Mouse (Mus musculus): ENCODE results near the gene Rara. TPM values are rescaled to one million over a fixed set of nuclear protein-coding genes. Genes with fewer than 3 reads are reported as not detected.

The Rara gene
- polyA plus RNA-seq, 1 experiment, result 37.0 TPM

GRCm38 (mm10) chr11:98990866-98991265 is 63.2 kb downstream of the Rara start:
- TF ChIP-seq POLR2A (IDR thresholded peaks at IDR 0.05; ENCODE audit: low read depth, low read length), result no peak
- Histone ChIP-seq H3K4me3 (ENCODE audit: extremely low read depth, insufficient read depth, insufficient read length) (no peak overlapping the region), H3K27me3 (ENCODE audit: control insufficient read depth, insufficient read depth, low read length) (no peaks in the 10 kb centered on the region), H3K36me3 (ENCODE audit: control insufficient read depth, insufficient read depth, low read length) (peaks cover 7% of the 10 kb centered on the region; the same call in 1 of the 2 replicates), H3K4me1 (ENCODE audit: control insufficient read depth, insufficient read depth, insufficient read length) (no peaks in the 10 kb centered on the region), H3K27ac (ENCODE audit: insufficient read depth, low read length) (no peak overlapping the region)
- DNase-seq (ENCODE audit: low read depth in 1 of 2, low spot score in 2 of 2), result no peak
- 94% methylated on average over 6 of the region's 6 CpGs for WGBS

GRCm38 (mm10) chr11:98995987-98996386 is 68.4 kb downstream of the Rara start:
- Histone ChIP-seq H3K36me3 (ENCODE audit: control insufficient read depth, insufficient read depth, low read length) (peaks cover 10% of the 10 kb centered on the region; the same call in 1 of the 2 replicates), H3K4me1 (ENCODE audit: control insufficient read depth, insufficient read depth, insufficient read length) (no peaks in the 10 kb centered on the region)

GRCm38 (mm10) chr11:98997659-98998058 is 70.0 kb downstream of the Rara start:
- no peaks in the 10 kb centered on the region for H3K4me1 ChIP-seq (ENCODE audit: control insufficient read depth, insufficient read depth, insufficient read length)
- no peaks in the 10 kb centered on the region for H3K27me3 ChIP-seq (ENCODE audit: control insufficient read depth, insufficient read depth, low read length)
- DNase-seq (ENCODE audit: low read depth in 1 of 2, low spot score in 2 of 2), result no peak
- WGBS, result 95% methylated on average over 4 of the region's 4 CpGs
- H3K27ac ChIP-seq (ENCODE audit: insufficient read depth, low read length), result no peak overlapping the region
- TF ChIP-seq POLR2A (IDR thresholded peaks at IDR 0.05; ENCODE audit: low read depth, low read length), result no peak
- no peak for TF ChIP-seq CTCF (IDR thresholded peaks at IDR 0.05; ENCODE audit: extremely low read depth, insufficient read depth, insufficient read length, insufficient replicate concordance)
- peaks cover 10% of the 10 kb centered on the region; the same call in 1 of the 2 replicates for H3K36me3 ChIP-seq (ENCODE audit: control insufficient read depth, insufficient read depth, low read length)
- H3K4me3 ChIP-seq (ENCODE audit: extremely low read depth, insufficient read depth, insufficient read length), result no peak overlapping the region

More at GRCm38 (mm10) chr11:98995987-98996386, 68.4 kb downstream of the Rara start:
- no peak for DNase-seq (ENCODE audit: low read depth in 1 of 2, low spot score in 2 of 2)
- no peaks in the 10 kb centered on the region for H3K27me3 ChIP-seq (ENCODE audit: control insufficient read depth, insufficient read depth, low read length)
- TF ChIP-seq POLR2A (IDR thresholded peaks at IDR 0.05; ENCODE audit: low read depth, low read length) (no peak), CTCF (IDR thresholded peaks at IDR 0.05; ENCODE audit: extremely low read depth, insufficient read depth, insufficient read length, insufficient replicate concordance) (no peak)
- H3K27ac ChIP-seq (ENCODE audit: insufficient read depth, low read length), result no peak overlapping the region
- no peak overlapping the region for H3K4me3 ChIP-seq (ENCODE audit: extremely low read depth, insufficient read depth, insufficient read length)
- 93% methylated on average over 7 of the region's 7 CpGs for WGBS

- no peak overlapping the region for H3K4me3 ChIP-seq (ENCODE audit: extremely low read depth, insufficient read depth, insufficient read length)
- TF ChIP-seq POLR2A (IDR thresholded peaks at IDR 0.05; ENCODE audit: low read depth, low read length) (no peak), CTCF (IDR thresholded peaks at IDR 0.05; ENCODE audit: extremely low read depth, insufficient read depth, insufficient read length, insufficient replicate concordance) (no peak)
- H3K36me3 ChIP-seq (ENCODE audit: control insufficient read depth, insufficient read depth, low read length), result peaks cover 10% of the 10 kb centered on the region; the same call in 1 of the 2 replicates
- H3K4me1 ChIP-seq (ENCODE audit: control insufficient read depth, insufficient read depth, insufficient read length), result no peaks in the 10 kb centered on the region
- no peak for DNase-seq (ENCODE audit: low read depth in 1 of 2, low spot score in 2 of 2)
- no peaks in the 10 kb centered on the region for H3K27me3 ChIP-seq (ENCODE audit: control insufficient read depth, insufficient read depth, low read length)
- no peak overlapping the region for H3K27ac ChIP-seq (ENCODE audit: insufficient read depth, low read length)
Measured at GRCm38 (mm10) chr11:98998776-98999175, 71.2 kb downstream of the Rara start.

GRCm38 (mm10) chr11:98999243-98999642 is 71.6 kb downstream of the Rara start:
- no peak overlapping the region for H3K4me3 ChIP-seq (ENCODE audit: extremely low read depth, insufficient read depth, insufficient read length)
- TF ChIP-seq CTCF (IDR thresholded peaks at IDR 0.05; ENCODE audit: extremely low read depth, insufficient read depth, insufficient read length, insufficient replicate concordance) (no peak), POLR2A (IDR thresholded peaks at IDR 0.05; ENCODE audit: low read depth, low read length) (no peak)
- no peaks in the 10 kb centered on the region for H3K27me3 ChIP-seq (ENCODE audit: control insufficient read depth, insufficient read depth, low read length)
- WGBS, result 96% methylated on average over 11 of the region's 11 CpGs
- H3K36me3 ChIP-seq (ENCODE audit: control insufficient read depth, insufficient read depth, low read length), result peaks cover 8% of the 10 kb centered on the region
- no peaks in the 10 kb centered on the region for H3K4me1 ChIP-seq (ENCODE audit: control insufficient read depth, insufficient read depth, insufficient read length)
- no peak overlapping the region for H3K27ac ChIP-seq (ENCODE audit: insufficient read depth, low read length)
- no peak for DNase-seq (ENCODE audit: low read depth in 1 of 2, low spot score in 2 of 2)

GRCm38 (mm10) chr11:99006788-99007187 is 79.2 kb downstream of the Rara start:
- peaks cover 3% of the 10 kb centered on the region for H3K36me3 ChIP-seq (ENCODE audit: control insufficient read depth, insufficient read depth, low read length)
- H3K27me3 ChIP-seq (ENCODE audit: control insufficient read depth, insufficient read depth, low read length), result no peaks in the 10 kb centered on the region
- H3K4me1 ChIP-seq (ENCODE audit: control insufficient read depth, insufficient read depth, insufficient read length), result no peaks in the 10 kb centered on the region
- no peak overlapping the region for H3K27ac ChIP-seq (ENCODE audit: insufficient read depth, low read length)
- no peak for DNase-seq (ENCODE audit: low read depth in 1 of 2, low spot score in 2 of 2)
- 95% methylated on average over 9 of the region's 9 CpGs for WGBS
- H3K4me3 ChIP-seq (ENCODE audit: extremely low read depth, insufficient read depth, insufficient read length), result no peak overlapping the region
- no peak for TF ChIP-seq POLR2A (IDR thresholded peaks at IDR 0.05; ENCODE audit: low read depth, low read length)

GRCm38 (mm10) chr11:99010124-99010523 is 82.5 kb downstream of the Rara start:
- no peak overlapping the region for H3K27ac ChIP-seq (ENCODE audit: insufficient read depth, low read length)

More at GRCm38 (mm10) chr11:99010124-99010523, 82.5 kb downstream of the Rara start:
- no peak for DNase-seq (ENCODE audit: low read depth in 1 of 2, low spot score in 2 of 2)
- no peaks in the 10 kb centered on the region for H3K4me1 ChIP-seq (ENCODE audit: control insufficient read depth, insufficient read depth, insufficient read length)
- WGBS, result 70% methylated on average over 4 of the region's 4 CpGs
- no peak for TF ChIP-seq CTCF (IDR thresholded peaks at IDR 0.05; ENCODE audit: extremely low read depth, insufficient read depth, insufficient read length, insufficient replicate concordance)
- no peak for TF ChIP-seq POLR2A (IDR thresholded peaks at IDR 0.05; ENCODE audit: low read depth, low read length)
- H3K36me3 ChIP-seq (ENCODE audit: control insufficient read depth, insufficient read depth, low read length), result peaks cover 1% of the 10 kb centered on the region
- H3K27me3 ChIP-seq (ENCODE audit: control insufficient read depth, insufficient read depth, low read length), result no peaks in the 10 kb centered on the region
- H3K4me3 ChIP-seq (ENCODE audit: extremely low read depth, insufficient read depth, insufficient read length), result no peak overlapping the region

Measured in spleen, adult 2 months (tissue).